In the genomic region with DNA sequence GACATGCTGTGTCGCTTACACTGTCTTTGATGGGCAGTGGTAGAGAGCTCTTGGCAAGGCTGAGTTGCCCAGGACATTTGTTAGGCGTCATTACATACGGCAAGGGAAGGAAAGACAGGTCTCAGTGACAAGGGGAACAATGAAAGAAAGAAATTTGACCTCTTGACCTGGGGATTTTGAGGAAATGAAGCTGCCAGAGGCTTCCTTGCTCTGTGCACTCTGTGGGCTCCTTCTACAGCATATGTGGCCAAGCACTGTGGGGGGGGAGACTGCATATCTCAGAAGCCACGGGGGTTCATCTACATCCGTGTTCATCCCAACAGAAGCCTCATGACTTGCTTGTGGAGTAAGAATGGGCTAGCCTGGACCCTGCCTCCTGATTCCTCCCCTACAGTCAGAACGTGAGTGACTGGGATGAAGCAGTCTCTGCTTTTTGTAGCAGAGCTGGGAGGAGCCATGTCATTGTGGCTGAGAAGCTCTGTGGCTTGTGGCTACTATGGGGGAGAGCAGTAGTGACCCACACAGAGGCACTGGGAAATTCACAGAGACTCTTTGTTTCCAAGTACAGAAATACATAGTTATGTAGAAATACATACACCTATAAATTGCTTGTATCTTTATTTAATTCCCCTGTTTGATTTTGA, we compare ENCODE assay signal across 19 mouse cellular contexts. TPM values are rescaled to one million over a fixed set of nuclear protein-coding genes. Genes with fewer than 3 reads are reported as not detected.
"Had no signal": no experiment of that assay in that cellular context is flagged by ENCODE, and none has a peak within 500 bp of the region (broad histone marks: within the 10 kb centered on the region; RNA-seq: fewer than 3 reads in every experiment).

No protein-coding gene starts in this region.

- H3K4me1 ChIP-seq: limb, embryonic 13.5 days had no signal

- H3K4me3 ChIP-seq: limb, embryonic 13.5 days; midbrain, embryonic 10.5 days; neural tube, embryonic 13.5 days had no signal

- H3K9ac ChIP-seq: lung, embryonic 14.5 days; neural tube, embryonic 13.5 days had no signal

- DNase-seq: kidney, adult 8-10 months; kidney, postnatal 25 days; left cerebral cortex, postnatal 4 days; lung, embryonic 14.5 days; lung, postnatal 10 days; retina, postnatal 1 day; right cerebral cortex, postnatal 4 days; spleen, adult 18-20 months; thymus, adult 18-20 months; thymus, postnatal 14 days had no signal

- H3K27ac ChIP-seq: limb, embryonic 13.5 days; macrophage; midbrain, embryonic 10.5 days; neural tube, embryonic 13.5 days had no signal

- H3K9me3 ChIP-seq: neural tube, embryonic 13.5 days had no signal

- H3K27me3 ChIP-seq: limb, embryonic 13.5 days; neural tube, embryonic 13.5 days had no signal

- H3K36me3 ChIP-seq: neural tube, embryonic 13.5 days had no signal

- ATAC-seq: intestine, postnatal 0 days had no signal

- H3K4me2 ChIP-seq: limb, embryonic 13.5 days; liver, embryonic 11.5 days; lung, embryonic 14.5 days; neural tube, embryonic 13.5 days had no signal

RNA-seq across cellular contexts. Expression of gene Il1a, which starts 48.5 kb away (rescaled TPM):
- polyA plus RNA-seq: kidney, embryonic 16.5 days; lung, embryonic 14.5 days; stomach, embryonic 14.5 days; urinary bladder, adult 2 months had no signal
